Mouse (Mus musculus): ENCODE results near the gene Gm48552. TPM values are rescaled to one million over a fixed set of nuclear protein-coding genes. Genes with fewer than 3 reads are reported as not detected.
A peak's percentile ranks its signal among the peaks of the same experiment; 100 is the strongest.

The Gm48552 gene
- polyA plus RNA-seq, 1 experiment, result 0.98 TPM

DNA sequence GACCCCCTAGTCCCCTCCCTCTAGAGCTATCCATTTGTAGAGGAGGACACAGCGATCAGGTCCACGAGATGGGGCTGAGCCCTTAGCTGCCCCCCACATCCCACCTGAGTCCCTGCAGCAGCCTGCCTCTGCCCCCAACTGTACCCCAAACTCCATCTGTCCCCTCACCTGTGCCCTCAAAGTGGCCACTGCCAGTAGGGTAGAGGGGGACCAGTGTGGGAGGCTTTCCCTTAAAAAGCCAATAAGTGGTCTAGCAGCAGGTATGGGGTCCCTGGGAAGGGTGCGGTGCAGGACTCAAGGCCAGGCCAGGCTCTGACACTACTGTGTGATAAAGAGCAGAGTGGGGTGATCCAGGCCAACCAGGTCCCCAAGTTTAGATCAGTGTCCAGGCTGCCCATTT is 38.5 kb downstream of the Gm48552 start:
- DNase-seq (ENCODE audit: low read depth, low spot score), result no peak

DNA sequence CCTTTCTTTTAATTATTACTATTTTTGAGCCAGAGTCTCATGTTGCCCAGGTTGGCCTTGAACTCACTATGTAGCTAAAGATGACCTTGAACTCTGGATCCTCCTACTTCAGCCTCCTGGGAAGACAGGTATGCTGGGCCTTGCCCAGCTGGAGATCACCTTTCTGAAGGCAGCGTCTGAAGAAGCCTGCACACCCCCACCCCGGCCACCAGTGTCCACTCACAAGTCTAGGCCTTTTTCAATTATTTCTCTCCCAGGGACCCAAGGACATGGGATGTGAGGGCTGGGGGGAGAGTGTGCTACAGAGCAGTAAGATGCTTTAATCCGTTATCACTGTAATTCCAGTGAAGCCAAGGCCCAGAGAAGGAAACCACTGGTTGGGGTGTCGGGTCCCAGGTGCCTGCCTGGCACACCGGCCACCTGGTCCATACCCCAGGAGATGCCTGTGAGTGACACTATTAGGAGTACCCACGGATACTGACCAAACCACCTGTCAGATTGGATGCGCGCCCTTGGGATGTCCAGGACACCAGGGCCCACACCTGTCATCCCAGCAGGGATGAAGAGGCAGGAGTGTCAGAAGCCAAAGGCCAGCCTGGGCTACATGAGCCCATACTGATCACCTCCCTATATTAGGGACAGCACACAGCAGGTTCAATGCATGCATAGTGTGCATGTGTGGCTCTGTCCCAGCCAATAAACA is 39.1 kb downstream of the Gm48552 start:
- no peak for DNase-seq (ENCODE audit: low read depth, low spot score)
- 86% methylated on average over 8 of the region's 8 CpGs for WGBS

More for the DNA sequence above, 38.5 kb downstream of the Gm48552 start:
- WGBS, result 38% methylated on average over 3 of the region's 3 CpGs

DNA sequence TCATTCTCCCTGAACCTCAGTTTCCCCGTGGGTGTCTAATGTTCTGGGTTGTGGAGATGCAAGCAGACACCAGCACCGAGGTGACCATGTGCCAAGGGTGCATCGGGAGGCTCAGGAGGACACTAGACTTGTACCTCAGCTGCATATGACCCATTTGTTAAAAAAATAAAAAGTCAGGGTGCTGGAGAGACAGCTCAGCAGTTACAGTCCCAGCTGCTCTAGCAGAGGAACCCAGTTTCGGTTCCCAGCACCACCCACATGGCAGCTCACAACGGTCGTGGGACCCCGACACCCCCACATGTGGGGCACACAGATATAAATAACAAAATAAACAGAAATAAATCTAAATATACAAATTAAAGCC is 39.7 kb downstream of the Gm48552 start:
- DNase-seq (ENCODE audit: low read depth, low spot score), result no peak
- WGBS, result 90% methylated on average over 7 of the region's 7 CpGs

GRCm38 (mm10) chr10:81429092-81429491 is 40.3 kb downstream of the Gm48552 start:
- 46% methylated on average over 2 of the region's 2 CpGs for WGBS
- DNase-seq (ENCODE audit: low read depth, low spot score), result no peak

DNA sequence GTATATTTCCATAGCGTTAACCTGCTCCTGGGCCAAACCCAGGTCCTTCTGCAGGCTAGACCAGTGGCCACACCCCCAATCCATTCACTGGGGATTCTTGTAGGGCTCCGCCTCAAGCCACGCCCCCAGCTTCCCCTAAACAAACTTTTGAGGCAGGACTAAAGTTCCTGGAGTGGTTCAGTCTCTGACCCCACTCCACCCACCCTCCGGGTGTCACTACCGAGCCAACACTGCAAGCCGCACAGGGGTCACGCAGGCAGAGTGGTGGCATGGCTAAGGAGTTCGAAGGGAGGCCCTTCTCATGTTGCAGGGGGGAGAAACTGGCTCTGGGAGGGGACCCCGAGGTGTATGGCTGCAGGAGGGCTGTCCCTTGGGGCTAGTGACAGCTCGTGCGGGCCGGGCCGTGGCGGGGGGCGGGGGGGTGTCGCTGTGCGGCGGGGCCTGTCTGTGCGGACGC is 40.8 kb downstream of the Gm48552 start:
- 1% methylated on average over 20 of the region's 20 CpGs for WGBS
- no peak for DNase-seq (ENCODE audit: low read depth, low spot score)

GRCm38 (mm10) chr10:81430141-81430830 is 41.5 kb downstream of the Gm48552 start:
- no peak for DNase-seq (ENCODE audit: low read depth, low spot score)
- under 1% methylated on average over 74 of the region's 89 CpGs for WGBS

DNA sequence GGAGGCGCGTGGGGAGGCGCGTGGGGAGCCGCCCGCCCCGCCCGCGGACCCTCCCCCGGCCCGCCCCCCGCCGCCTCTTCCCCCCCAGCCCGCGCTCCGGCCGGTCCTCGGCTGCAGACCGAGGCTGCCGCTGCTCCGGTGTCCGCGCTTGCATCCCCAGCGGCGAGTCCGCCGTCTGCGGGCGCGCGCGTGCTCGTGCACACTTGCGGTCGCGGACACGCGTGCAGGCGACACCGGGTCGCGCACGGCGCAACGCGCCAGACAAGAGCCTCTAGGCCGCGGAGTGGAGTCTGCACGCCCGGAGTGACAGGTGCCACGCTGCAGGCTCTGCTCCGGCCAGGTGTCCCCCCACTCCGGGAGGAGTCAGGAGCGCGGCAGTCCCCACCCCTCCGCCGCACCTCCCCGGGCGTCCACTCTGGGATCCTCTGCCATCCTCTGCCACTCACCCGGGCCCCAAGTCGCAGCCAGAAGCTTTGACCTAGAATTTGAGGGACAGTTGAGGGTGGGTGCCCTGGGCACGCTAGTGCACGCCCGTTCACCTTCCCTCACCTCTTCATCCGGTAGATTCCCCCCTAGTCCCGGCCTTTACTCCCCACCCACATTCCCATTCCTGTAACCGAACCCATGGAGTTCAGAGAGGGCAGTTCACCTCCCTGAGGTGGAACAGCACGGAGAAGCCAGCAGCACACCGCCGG is 42.2 kb downstream of the Gm48552 start:
- WGBS, result under 1% methylated on average over 70 of the region's 70 CpGs
- no peak for DNase-seq (ENCODE audit: low read depth, low spot score)

GRCm38 (mm10) chr10:81431526-81432168 is 42.8 kb downstream of the Gm48552 start:
- DNase-seq (ENCODE audit: low read depth, low spot score), result no peak
- WGBS, result 10% methylated on average over 15 of the region's 15 CpGs

DNA sequence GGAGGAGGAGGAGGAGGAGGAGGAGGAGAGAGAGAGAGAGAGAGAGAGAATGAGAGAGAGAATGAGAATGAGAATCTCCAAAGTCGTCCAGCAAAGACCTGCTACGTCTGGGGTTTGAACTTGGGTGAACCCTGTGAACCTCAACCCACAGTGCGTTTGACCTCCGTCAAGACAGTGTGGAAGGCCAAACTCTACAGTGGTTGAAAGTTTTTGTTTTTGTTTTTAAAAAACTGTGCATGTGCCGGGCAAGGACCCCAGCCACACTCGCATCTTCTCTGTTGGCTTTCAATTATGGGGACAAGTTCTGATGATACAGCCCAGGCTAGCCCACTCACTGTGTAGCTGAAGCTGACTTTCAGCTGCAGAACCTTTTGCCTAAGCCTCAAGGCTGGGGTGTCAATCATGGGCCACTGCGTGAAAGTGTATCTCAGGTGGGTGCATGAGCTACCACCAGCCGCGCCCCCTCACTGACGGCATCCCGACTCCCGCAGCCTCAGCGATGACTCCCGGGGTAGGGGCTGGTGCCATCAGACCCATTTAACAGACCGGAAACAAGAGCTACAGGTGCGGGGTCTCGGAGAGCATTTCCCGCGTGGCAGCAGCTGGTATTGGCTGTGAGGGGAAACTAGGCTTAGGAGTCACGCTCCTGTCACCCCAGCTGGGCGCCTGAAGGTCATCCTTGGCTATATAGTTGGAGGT is 43.5 kb downstream of the Gm48552 start:
- no peak for DNase-seq (ENCODE audit: low read depth, low spot score)

GRCm38 (mm10) chr10:81432868-81433262 is 44.1 kb downstream of the Gm48552 start:
- DNase-seq (ENCODE audit: low read depth, low spot score), result peak; percentile 95

More for the DNA sequence above, 43.5 kb downstream of the Gm48552 start:
- WGBS, result 51% methylated on average over 21 of the region's 21 CpGs

DNA sequence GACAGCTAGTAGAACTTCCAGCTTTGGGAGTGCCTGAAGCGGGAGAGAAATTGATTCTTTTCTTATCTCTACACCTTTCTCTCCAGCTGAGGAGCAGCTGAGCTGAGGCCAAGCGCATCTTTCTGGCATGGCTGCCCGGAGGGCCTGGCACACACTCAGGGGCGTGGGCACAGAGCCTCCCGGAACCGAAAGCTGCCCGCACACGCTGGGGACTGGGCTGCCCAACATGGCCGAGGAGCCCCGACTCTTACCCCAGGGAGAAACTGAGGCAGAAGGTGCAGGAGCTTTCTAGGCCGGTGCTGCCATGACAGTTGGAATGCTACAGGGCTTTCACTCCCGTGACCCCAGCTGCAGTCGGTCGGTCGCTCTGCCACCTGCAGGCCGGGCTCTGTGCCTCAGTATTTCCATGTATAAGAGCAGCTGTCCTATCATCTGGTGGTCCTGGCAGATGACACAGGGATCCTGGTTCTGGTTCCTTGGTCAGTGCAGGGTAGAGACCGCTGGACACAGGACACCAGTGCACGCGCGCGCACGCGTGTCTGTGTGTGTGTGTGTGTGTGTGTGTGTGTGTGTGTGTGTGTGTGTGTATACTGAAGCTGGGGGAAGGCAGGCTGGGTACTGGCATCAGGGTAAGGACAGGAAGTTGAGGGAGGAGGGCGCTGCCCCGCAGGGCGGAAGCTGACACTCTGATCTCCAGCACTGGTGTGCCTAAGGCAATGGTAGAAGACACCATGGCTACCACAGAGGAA is 44.9 kb downstream of the Gm48552 start:
- WGBS, result 55% methylated on average over 26 of the region's 26 CpGs
- no peak for DNase-seq (ENCODE audit: low read depth, low spot score)

More at GRCm38 (mm10) chr10:81432868-81433262, 44.1 kb downstream of the Gm48552 start:
- WGBS, result 1% methylated on average over 17 of the region's 17 CpGs

DNA sequence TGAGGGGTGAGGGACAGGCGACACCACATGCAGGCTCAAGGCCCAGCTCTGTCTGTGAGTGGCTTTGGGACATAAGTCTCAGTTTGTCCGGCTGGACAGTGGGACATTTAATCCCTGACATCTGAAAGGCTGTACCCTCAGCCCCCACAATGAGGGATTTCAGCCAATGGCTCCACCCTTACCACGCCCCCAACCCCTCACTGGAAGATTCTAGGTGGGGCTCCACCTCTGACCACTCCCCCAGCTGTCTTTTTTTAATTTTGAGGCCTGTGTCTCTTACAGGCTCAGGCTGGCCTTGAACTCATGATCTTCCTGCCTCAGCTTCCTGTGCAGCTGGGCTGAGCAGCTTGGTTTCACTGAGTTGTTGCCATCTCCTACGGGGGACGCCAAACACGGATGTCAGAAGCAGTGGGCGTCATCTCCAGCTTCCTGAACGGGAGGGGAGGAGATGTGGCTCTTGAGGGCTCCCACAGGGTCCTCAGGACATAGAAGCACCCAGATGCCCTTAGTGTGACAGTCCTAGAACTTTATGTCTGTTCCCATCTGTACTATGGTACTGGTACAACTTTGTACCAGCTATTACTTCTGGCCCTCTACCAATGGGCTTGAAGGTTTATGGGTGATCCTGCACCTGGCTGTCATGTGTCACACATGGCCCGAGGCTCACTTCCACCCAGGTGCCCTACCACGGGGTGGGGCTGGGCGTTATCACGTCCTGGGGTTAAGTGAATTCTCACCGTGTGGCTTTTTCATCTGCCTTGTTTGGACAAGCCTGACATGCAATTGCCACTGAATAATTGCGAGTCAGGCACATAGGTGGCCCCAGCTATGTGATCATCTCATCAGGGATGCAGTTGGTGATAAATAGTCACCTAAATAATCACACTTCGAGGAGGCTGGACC is 45.8 kb downstream of the Gm48552 start:
- no peak for DNase-seq (ENCODE audit: low read depth, low spot score)
- WGBS, result 29% methylated on average over 15 of the region's 15 CpGs

- WGBS, result 26% methylated on average over 3 of the region's 3 CpGs
- no peak for DNase-seq (ENCODE audit: low read depth, low spot score)
Observed at GRCm38 (mm10) chr10:81435436-81435835, 46.6 kb downstream of the Gm48552 start.

Other genes starting within 250 kb of the Gm48552 start
- 40.4 and 40.5 TPM in 2 replicates for gene Pias4, start 221.1 kb upstream of the Gm48552 start, polyA plus RNA-seq (2012; rRNA removed)
- 1,127 and 1,546 TPM in 2 replicates for gene Eef2, start 212.4 kb upstream of the Gm48552 start, polyA plus RNA-seq (2012; rRNA removed)
- gene Dapk3, start 206.0 kb upstream of the Gm48552 start, polyA plus RNA-seq (2012; rRNA removed), result 78.5 and 80.1 TPM in 2 replicates
- gene 4930442H23Rik, start 205.2 kb upstream of the Gm48552 start, polyA plus RNA-seq (2012; rRNA removed), result not detected in 2 replicates
- gene Nmrk2, start 187.0 kb upstream of the Gm48552 start, polyA plus RNA-seq (2012; rRNA removed), result not detected in 2 replicates
- gene Atcay, start 158.2 kb upstream of the Gm48552 start, polyA plus RNA-seq (2012; rRNA removed), result 0.70 and 0.76 TPM in 2 replicates
- gene Zfr2, start 155.8 kb upstream of the Gm48552 start, polyA plus RNA-seq (2012; rRNA removed), result 5.1 and 8.2 TPM in 2 replicates
- 6.5 and 9.5 TPM in 2 replicates for gene Matk, start 136.1 kb upstream of the Gm48552 start, polyA plus RNA-seq (2012; rRNA removed)
- gene Mrpl54, start 122.1 kb upstream of the Gm48552 start, polyA plus RNA-seq (2012; rRNA removed), result 109 and 119 TPM in 2 replicates
- 72.7 and 114 TPM in 2 replicates for gene Apba3, start 122.0 kb upstream of the Gm48552 start, polyA plus RNA-seq (2012; rRNA removed)
- 140 and 172 TPM in 2 replicates for gene Tjp3, start 97.4 kb upstream of the Gm48552 start, polyA plus RNA-seq (2012; rRNA removed)
- gene Pip5k1c, start 96.0 kb upstream of the Gm48552 start, polyA plus RNA-seq (2012; rRNA removed), result 30.6 and 43.4 TPM in 2 replicates
- 25.7 and 28.1 TPM in 2 replicates for gene Cactin, start 67.9 kb upstream of the Gm48552 start, polyA plus RNA-seq (2012; rRNA removed)
- gene Tbxa2r, start 60.3 kb upstream of the Gm48552 start, polyA plus RNA-seq (2012; rRNA removed), result 7.0 and 8.0 TPM in 2 replicates
- 0.78 and 0.95 TPM in 2 replicates for gene Gipc3, start 45.7 kb upstream of the Gm48552 start, polyA plus RNA-seq (2012; rRNA removed)
- 83.6 and 98.6 TPM in 2 replicates for gene Hmg20b, start 38.5 kb upstream of the Gm48552 start, polyA plus RNA-seq (2012; rRNA removed)
- 12.1 and 13.6 TPM in 2 replicates for gene Mfsd12, start 31.5 kb upstream of the Gm48552 start, polyA plus RNA-seq (2012; rRNA removed)
- 3.6 and 4.6 TPM in 2 replicates for gene 4930404N11Rik, start 23.2 kb upstream of the Gm48552 start, polyA plus RNA-seq (2012; rRNA removed)
- gene Fzr1, start 10.5 kb upstream of the Gm48552 start, polyA plus RNA-seq (2012; rRNA removed), result 81.5 and 85.5 TPM in 2 replicates
- gene Dohh, start 4.6 kb upstream of the Gm48552 start, polyA plus RNA-seq (2012; rRNA removed), result 48.2 and 60.4 TPM in 2 replicates
- gene Gm48551, start 4.5 kb upstream of the Gm48552 start, polyA plus RNA-seq (2012; rRNA removed), result 3.3 and 3.7 TPM in 2 replicates
- 2,134 and 4,482 TPM in 2 replicates for gene Smim24, start 4.0 kb downstream of the Gm48552 start, polyA plus RNA-seq (2012; rRNA removed)
- gene Nfic, start 66.6 kb downstream of the Gm48552 start, polyA plus RNA-seq (2012; rRNA removed), result 10.5 and 11.6 TPM in 2 replicates
- gene Celf5, start 93.7 kb downstream of the Gm48552 start, polyA plus RNA-seq (2012; rRNA removed), result 2.3 and 5.3 TPM in 2 replicates
- 242 and 319 TPM in 2 replicates for gene Ncln, start 107.4 kb downstream of the Gm48552 start, polyA plus RNA-seq (2012; rRNA removed)
- 4.4 and 4.8 TPM in 2 replicates for gene S1pr4, start 111.1 kb downstream of the Gm48552 start, polyA plus RNA-seq (2012; rRNA removed)
- gene Gna15, start 135.2 kb downstream of the Gm48552 start, polyA plus RNA-seq (2012; rRNA removed), result 1.6 and 2.3 TPM in 2 replicates
- gene Gna11, start 156.2 kb downstream of the Gm48552 start, polyA plus RNA-seq (2012; rRNA removed), result 402 and 684 TPM in 2 replicates
- gene Aes, start 170.5 kb downstream of the Gm48552 start, polyA plus RNA-seq (2012; rRNA removed), result 1,252 and 1,560 TPM in 2 replicates
- gene Tle2, start 185.6 kb downstream of the Gm48552 start, polyA plus RNA-seq (2012; rRNA removed), result 11.3 and 13.5 TPM in 2 replicates
- gene Tle6, start 212.1 kb downstream of the Gm48552 start, polyA plus RNA-seq (2012; rRNA removed), result 7.3 and 8.8 TPM in 2 replicates
- 1.1 and 1.4 TPM in 2 replicates for gene BC025920, start 217.3 kb downstream of the Gm48552 start, polyA plus RNA-seq (2012; rRNA removed)
- gene Sirt6, start 238.8 kb downstream of the Gm48552 start, polyA plus RNA-seq (2012; rRNA removed), result 19.7 and 30.0 TPM in 2 replicates
- 9.6 and 11.8 TPM in 2 replicates for gene Ankrd24, start 239.5 kb downstream of the Gm48552 start, polyA plus RNA-seq (2012; rRNA removed)

Data from large intestine, adult 2 months (tissue).